Mouse (Mus musculus) E14TG2a.4 (cell line): ENCODE data around the gene Tmem201.

Experiments used
- CTCF ChIP-seq: conservative IDR thresholded peaks from 2 replicates; pipeline ENCODE4 v1.5.1; 2014; ENCODE audit warnings: low read length
- NANOG ChIP-seq: IDR thresholded peaks from 2 replicates; pipeline ENCODE4 v1.6.1; 2014; ENCODE audit warnings: borderline replicate concordance, low read length, mixed read lengths
- POU5F1 ChIP-seq: IDR thresholded peaks from 2 replicates; pipeline ENCODE4 v1.6.1; 2014; ENCODE audit warnings: low read length, borderline replicate concordance

DNA sequence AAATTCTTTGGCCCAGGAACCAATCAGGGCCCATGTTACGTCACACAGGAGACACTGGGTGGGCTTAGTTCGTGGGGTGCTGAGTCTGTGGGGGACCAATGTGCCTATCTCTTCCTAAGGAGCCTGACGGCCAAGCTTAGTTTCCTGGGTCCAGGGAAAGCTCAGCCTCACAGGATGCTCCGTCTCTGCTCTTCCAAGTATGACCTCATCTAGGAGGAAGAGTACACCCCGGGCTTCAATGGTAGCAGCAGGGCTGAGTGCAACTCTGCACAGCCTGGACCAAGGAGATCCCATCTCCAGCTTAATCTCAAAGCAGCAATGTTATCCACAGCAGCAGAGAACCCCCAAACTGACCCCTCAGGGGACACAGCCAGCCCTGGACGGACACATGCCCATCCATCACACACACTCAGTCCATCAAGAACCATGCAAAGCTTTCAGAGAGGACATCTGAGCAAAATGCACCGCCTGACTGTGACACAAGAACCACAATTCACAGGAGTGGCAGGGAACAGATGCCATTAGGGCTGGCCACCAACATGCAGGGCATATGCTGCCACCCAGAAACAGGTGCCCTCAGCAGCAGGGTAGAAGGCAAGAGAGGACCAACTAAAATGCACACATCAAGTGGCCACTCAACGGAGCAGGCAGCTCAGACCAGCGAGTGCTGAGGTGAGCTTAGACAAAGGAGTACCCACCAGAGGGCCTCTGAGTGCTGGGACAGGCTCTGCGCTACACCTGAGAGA, 2.9 kb downstream of the Tmem201 start:
- TF ChIP-seq CTCF (no peak), NANOG (no peak), POU5F1 (no peak)
